Mouse (Mus musculus): Measurements from ENCODE around the gene Rec114. TPM values are rescaled to one million over a fixed set of nuclear protein-coding genes. Genes with fewer than 3 reads are reported as not detected.

Rec114 gene
- polyA plus RNA-seq, 1 experiment from 2014 or later: 1.3 TPM

DNA sequence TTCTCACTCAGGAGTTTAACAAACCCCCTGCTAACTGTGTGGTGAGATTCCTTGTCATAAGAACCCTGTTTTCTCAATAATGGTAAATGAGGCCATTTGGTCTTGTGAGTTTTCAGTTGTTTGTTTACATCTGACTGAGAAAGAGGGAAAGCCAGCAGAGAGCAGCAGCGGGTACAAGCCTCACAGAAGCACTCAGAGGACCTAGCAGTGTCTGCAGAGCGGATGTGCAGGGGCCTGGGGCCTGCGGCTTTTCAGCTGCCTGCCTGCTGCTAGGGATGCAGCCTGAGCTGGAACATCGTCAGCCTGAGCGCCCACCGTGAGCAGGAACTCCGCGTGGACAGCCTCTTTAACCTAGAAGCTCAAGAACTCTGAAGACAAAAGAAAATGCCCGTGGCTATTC lies 77.6 kb downstream of the Rec114 start:
- no peaks in the 10 kb centered on the region for H3K4me1 ChIP-seq (replicated peaks; ENCODE audit: control insufficient read depth, insufficient read depth, low read length)
- no peaks in the 10 kb centered on the region for H3K9me3 ChIP-seq (ENCODE audit: control insufficient read depth, low read length)
- H3K27ac ChIP-seq (ENCODE audit: low read depth, low read length): no peak overlapping the region
- H3K36me3 ChIP-seq (ENCODE audit: control insufficient read depth, insufficient read depth, low read length): no peaks in the 10 kb centered on the region
- ATAC-seq (ENCODE audit: low FRiP score): no peak
- no peak overlapping the region for H3K9ac ChIP-seq (ENCODE audit: low read depth, low read length)
- H3K27me3 ChIP-seq (ENCODE audit: control insufficient read depth, insufficient read depth, low read length): no peaks in the 10 kb centered on the region
- no peak for DNase-seq (ENCODE audit: low spot score)
- 53% methylated on average over 9 of the region's 9 CpGs for WGBS
- H3K4me3 ChIP-seq (ENCODE audit: low read depth, low read length): no peak overlapping the region
- H3K4me2 ChIP-seq (replicated peaks; ENCODE audit: low read depth, low read length): no peak overlapping the region

DNA sequence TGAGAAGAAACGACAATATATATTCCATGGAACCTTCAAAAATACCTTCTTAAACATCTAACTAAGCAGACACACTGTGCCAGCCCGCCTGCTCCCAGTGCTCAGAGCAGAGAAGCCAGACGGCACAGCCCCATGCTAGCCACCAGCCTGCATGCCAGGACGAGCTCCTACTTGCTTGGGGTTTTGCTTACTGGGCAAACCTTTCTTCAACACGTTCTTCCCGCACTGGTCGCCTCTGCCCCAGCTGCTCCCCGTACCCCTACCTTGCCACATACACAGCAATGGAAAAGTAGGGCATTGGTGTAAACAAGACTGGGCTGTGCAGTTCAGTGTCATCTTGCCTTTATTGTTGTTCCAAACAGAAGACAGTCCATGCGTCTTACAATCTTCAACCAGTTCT lies 78.3 kb downstream of the Rec114 start:
- Histone ChIP-seq H3K36me3 (ENCODE audit: control insufficient read depth, insufficient read depth, low read length) (no peaks in the 10 kb centered on the region), H3K4me3 (ENCODE audit: low read depth, low read length) (no peak overlapping the region), H3K4me2 (replicated peaks; ENCODE audit: low read depth, low read length) (no peak overlapping the region), H3K9ac (ENCODE audit: low read depth, low read length) (no peak overlapping the region), H3K4me1 (replicated peaks; ENCODE audit: control insufficient read depth, insufficient read depth, low read length) (no peaks in the 10 kb centered on the region), H3K27ac (ENCODE audit: low read depth, low read length) (no peak overlapping the region), H3K27me3 (ENCODE audit: control insufficient read depth, insufficient read depth, low read length) (no peaks in the 10 kb centered on the region), H3K9me3 (ENCODE audit: control insufficient read depth, low read length) (no peaks in the 10 kb centered on the region)
- DNase-seq (ENCODE audit: low spot score): no peak
- ATAC-seq (ENCODE audit: low FRiP score): no peak
- whole genome bisulfite sequencing: 82% methylated on average over 9 of the region's 9 CpGs

DNA sequence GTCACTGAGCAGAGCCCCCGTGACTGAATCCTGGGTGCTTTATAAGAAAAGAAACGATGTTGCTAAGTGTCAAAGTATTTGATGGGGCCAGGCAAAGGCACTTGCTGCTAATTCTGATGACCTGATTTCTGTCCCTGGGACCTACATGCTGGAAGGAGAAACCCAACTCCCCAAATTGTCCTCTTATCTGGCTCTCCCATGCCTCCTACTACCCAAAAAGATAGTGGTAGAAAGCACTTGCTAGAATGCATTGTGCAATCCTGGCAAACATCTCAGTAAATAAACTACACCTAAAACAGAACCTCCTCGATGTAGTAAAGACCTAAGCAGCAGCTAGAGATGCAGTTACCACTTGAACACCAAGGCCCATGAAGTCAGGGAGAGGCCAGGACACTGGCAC lies 81.0 kb downstream of the Rec114 start:
- no peaks in the 10 kb centered on the region for H3K4me1 ChIP-seq (replicated peaks; ENCODE audit: control insufficient read depth, insufficient read depth, low read length)
- no peak overlapping the region for H3K9ac ChIP-seq (ENCODE audit: low read depth, low read length)
- ATAC-seq (ENCODE audit: low FRiP score) (no peak), DNase-seq (ENCODE audit: low spot score) (no peak)
- no peak overlapping the region for H3K4me3 ChIP-seq (ENCODE audit: low read depth, low read length)
- H3K4me2 ChIP-seq (replicated peaks; ENCODE audit: low read depth, low read length): no peak overlapping the region
- WGBS: 87% methylated on average over 3 of the region's 3 CpGs
- H3K9me3 ChIP-seq (ENCODE audit: control insufficient read depth, low read length): no peaks in the 10 kb centered on the region
- no peaks in the 10 kb centered on the region for H3K27me3 ChIP-seq (ENCODE audit: control insufficient read depth, insufficient read depth, low read length)
- H3K36me3 ChIP-seq (ENCODE audit: control insufficient read depth, insufficient read depth, low read length): no peaks in the 10 kb centered on the region
- H3K27ac ChIP-seq (ENCODE audit: low read depth, low read length): no peak overlapping the region

DNA sequence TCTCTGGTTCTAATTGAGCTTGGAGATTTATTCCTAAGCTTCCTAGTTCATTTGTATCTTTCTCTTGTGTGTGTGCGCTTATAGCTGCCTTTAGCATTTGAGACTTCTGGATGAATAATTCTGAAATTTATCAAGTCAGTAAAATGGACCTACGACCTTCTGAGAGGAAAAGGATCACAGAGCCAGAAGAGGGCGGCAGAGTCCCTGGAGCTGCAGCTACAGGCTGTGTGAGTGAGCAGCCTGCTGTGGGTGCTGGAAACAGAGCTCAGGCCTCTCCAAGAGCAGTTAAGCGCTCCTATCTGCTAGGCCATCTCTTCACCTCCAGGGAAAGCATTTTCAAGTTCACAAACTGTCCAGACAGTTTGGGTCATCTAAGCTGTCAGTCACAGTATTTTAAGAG lies 81.8 kb downstream of the Rec114 start:
- 92% methylated on average over 4 of the region's 4 CpGs for WGBS
- Histone ChIP-seq H3K4me1 (replicated peaks; ENCODE audit: control insufficient read depth, insufficient read depth, low read length) (no peaks in the 10 kb centered on the region), H3K4me2 (replicated peaks; ENCODE audit: low read depth, low read length) (no peak overlapping the region), H3K4me3 (ENCODE audit: low read depth, low read length) (no peak overlapping the region), H3K27ac (ENCODE audit: low read depth, low read length) (no peak overlapping the region), H3K36me3 (ENCODE audit: control insufficient read depth, insufficient read depth, low read length) (no peaks in the 10 kb centered on the region), H3K9me3 (ENCODE audit: control insufficient read depth, low read length) (no peaks in the 10 kb centered on the region), H3K27me3 (ENCODE audit: control insufficient read depth, insufficient read depth, low read length) (no peaks in the 10 kb centered on the region), H3K9ac (ENCODE audit: low read depth, low read length) (no peak overlapping the region)
- DNase-seq (ENCODE audit: low spot score): no peak
- ATAC-seq (ENCODE audit: low FRiP score): no peak

DNA sequence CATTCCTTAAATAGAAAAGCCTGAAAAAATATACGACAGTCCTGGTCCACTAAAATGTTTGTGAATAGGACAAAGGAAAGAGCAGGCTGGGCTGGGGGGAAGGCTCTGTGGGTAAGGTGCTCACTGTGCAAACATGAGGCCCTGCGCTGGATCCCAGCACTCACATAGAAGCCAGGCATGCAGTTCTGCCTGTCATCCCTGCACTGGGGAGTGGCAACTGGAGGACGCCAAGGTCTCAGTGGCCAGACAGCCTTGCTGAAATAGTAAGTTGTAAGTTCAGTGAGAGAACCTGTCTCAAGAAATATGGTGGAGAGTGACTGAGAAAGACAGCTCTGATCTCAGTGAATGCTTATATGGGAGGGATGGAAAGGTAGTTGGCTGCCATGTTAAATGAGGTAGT lies 83.1 kb downstream of the Rec114 start:
- ATAC-seq (ENCODE audit: low FRiP score) (no peak), DNase-seq (ENCODE audit: low spot score) (no peak)
- Histone ChIP-seq H3K27ac (ENCODE audit: low read depth, low read length) (no peak overlapping the region), H3K4me2 (replicated peaks; ENCODE audit: low read depth, low read length) (no peak overlapping the region), H3K27me3 (ENCODE audit: control insufficient read depth, insufficient read depth, low read length) (no peaks in the 10 kb centered on the region), H3K36me3 (ENCODE audit: control insufficient read depth, insufficient read depth, low read length) (no peaks in the 10 kb centered on the region), H3K9ac (ENCODE audit: low read depth, low read length) (no peak overlapping the region), H3K4me3 (ENCODE audit: low read depth, low read length) (no peak overlapping the region), H3K4me1 (replicated peaks; ENCODE audit: control insufficient read depth, insufficient read depth, low read length) (no peaks in the 10 kb centered on the region), H3K9me3 (ENCODE audit: control insufficient read depth, low read length) (no peaks in the 10 kb centered on the region)
- 89% methylated on average over 3 of the region's 3 CpGs for WGBS

DNA sequence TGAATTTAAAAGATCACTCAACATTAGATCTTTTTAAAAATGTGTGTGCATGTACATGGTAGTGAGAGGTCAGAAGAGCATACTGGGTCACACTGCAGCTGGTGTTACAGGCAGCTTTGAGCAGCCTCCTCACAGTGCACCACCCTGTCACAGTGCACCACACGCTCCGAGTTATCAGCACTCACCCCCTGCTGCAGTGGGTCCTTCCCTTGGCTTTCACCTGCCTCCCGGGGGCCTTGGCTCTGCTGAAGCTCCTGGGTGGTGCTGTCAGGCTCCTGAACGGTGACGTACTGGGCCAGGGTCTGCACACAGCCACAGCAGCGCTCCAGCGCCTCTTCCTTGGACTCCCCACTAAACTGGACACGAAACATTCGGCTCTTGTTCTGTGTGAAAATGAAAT lies 83.8 kb downstream of the Rec114 start:
- Histone ChIP-seq H3K36me3 (ENCODE audit: control insufficient read depth, insufficient read depth, low read length) (no peaks in the 10 kb centered on the region), H3K27ac (ENCODE audit: low read depth, low read length) (no peak overlapping the region), H3K4me2 (replicated peaks; ENCODE audit: low read depth, low read length) (no peak overlapping the region), H3K9me3 (ENCODE audit: control insufficient read depth, low read length) (no peaks in the 10 kb centered on the region), H3K27me3 (ENCODE audit: control insufficient read depth, insufficient read depth, low read length) (no peaks in the 10 kb centered on the region), H3K9ac (ENCODE audit: low read depth, low read length) (no peak overlapping the region), H3K4me1 (replicated peaks; ENCODE audit: control insufficient read depth, insufficient read depth, low read length) (no peaks in the 10 kb centered on the region), H3K4me3 (ENCODE audit: low read depth, low read length) (no peak overlapping the region)
- DNase-seq (ENCODE audit: low spot score): no peak
- ATAC-seq (ENCODE audit: low FRiP score): no peak
- 86% methylated on average over 9 of the region's 9 CpGs for WGBS

DNA sequence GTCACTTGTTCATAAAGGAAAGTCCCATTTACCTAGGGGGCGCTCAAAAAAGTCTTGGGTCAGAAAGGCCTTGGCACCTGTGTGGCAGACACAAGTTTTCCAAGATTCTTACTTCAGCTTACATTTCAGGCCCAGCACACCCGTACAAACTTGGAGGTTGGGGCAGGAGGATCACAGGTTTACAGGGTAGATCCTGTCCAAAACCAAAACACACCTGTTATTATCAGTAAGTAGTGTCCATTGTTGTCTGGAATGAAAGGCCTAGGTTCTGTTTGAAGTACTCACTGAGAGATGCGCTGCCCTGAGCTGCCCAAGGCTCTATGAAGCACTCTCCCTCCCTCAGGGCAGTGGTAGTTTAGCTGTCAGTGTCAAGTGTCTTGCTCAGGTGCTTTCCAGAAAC lies 84.4 kb downstream of the Rec114 start:
- H3K27ac ChIP-seq (ENCODE audit: low read depth, low read length): no peak overlapping the region
- H3K4me3 ChIP-seq (ENCODE audit: low read depth, low read length): no peak overlapping the region
- no peak for DNase-seq (ENCODE audit: low spot score)
- ATAC-seq (ENCODE audit: low FRiP score): no peak
- H3K9me3 ChIP-seq (ENCODE audit: control insufficient read depth, low read length): no peaks in the 10 kb centered on the region
- WGBS: 92% methylated on average over 3 of the region's 3 CpGs
- no peaks in the 10 kb centered on the region for H3K36me3 ChIP-seq (ENCODE audit: control insufficient read depth, insufficient read depth, low read length)
- H3K4me1 ChIP-seq (replicated peaks; ENCODE audit: control insufficient read depth, insufficient read depth, low read length): no peaks in the 10 kb centered on the region
- H3K4me2 ChIP-seq (replicated peaks; ENCODE audit: low read depth, low read length): no peak overlapping the region
- H3K9ac ChIP-seq (ENCODE audit: low read depth, low read length): no peak overlapping the region
- no peaks in the 10 kb centered on the region for H3K27me3 ChIP-seq (ENCODE audit: control insufficient read depth, insufficient read depth, low read length)

DNA sequence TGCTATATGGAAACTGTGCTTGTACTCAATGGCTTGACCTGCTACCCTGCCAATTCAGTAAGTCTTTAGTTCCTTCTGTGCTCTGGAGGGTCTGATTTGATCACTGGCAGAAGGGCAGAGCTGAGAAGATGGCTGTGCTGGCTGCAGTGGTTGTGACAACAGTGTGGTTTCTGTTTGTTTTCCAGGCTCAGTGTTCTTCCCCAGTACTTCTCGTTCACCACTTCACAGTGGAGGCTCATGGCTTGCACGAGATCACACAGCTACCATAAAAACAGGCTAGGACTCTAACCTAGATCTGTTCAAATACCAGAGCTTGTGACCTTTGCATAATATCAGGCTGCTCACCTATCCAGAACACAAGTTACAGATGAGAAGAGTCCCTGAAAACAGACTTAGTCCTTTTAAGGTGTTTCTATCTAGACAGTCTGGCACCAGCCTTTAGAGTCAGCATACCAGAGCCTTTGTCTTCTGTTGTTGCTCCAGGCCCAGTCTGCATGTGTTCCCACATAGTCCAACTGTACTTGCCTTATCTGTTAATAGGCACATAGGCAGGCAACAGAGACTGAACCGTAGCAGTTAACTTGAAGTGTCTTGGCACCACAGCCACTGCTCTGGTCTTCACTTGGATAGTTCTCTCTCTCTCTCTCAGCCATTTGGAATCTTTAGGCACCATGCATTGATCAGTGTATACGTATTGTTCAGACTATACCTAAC lies 85.0 kb downstream of the Rec114 start:
- no peaks in the 10 kb centered on the region for H3K4me1 ChIP-seq (replicated peaks; ENCODE audit: control insufficient read depth, insufficient read depth, low read length)
- no peak overlapping the region for H3K9ac ChIP-seq (ENCODE audit: low read depth, low read length)
- ATAC-seq (ENCODE audit: low FRiP score) (no peak), DNase-seq (ENCODE audit: low spot score) (no peak)
- H3K27ac ChIP-seq (ENCODE audit: low read depth, low read length): no peak overlapping the region
- H3K4me3 ChIP-seq (ENCODE audit: low read depth, low read length): no peak overlapping the region
- H3K27me3 ChIP-seq (ENCODE audit: control insufficient read depth, insufficient read depth, low read length): no peaks in the 10 kb centered on the region
- no peak overlapping the region for H3K4me2 ChIP-seq (replicated peaks; ENCODE audit: low read depth, low read length)
- H3K9me3 ChIP-seq (ENCODE audit: control insufficient read depth, low read length): no peaks in the 10 kb centered on the region
- H3K36me3 ChIP-seq (ENCODE audit: control insufficient read depth, insufficient read depth, low read length): no peaks in the 10 kb centered on the region
- 87% methylated on average over 4 of the region's 4 CpGs for WGBS

DNA sequence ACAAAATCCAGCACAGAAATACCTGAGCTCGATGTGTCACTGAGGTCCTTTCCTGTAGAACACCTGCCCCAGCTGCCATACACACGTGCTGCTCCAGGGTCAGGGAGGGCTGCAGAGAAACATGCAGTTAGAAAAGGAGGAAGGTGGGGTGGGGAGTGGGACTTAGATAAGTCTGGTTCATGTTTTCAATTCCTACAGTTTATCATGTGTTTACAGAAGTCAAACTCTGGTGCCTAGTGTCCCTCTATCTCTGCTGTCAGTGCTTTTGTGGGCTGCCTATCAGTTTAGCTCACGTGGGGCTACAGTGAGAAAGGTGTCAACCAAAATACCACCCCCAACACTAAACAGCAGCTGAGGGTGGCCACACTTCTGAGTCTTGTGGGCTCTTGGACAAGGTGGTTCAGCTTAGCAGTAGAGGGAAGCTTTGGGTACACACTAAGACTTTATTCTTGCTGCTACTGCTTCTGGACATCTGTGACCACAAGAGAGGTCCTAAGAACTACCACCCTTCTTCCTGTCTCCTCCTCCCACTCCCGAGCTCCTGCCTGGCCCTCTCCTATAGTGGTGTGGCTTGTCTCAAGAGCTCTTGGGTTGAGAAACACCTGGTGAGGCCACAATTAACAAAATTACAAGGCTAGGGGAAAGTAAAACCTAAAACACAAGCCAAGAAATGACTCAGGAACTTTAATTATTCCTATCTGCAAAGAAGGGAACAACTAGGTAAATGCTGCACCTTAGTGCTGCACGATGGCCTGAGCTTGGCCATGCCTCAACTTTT lies 85.8 kb downstream of the Rec114 start:
- no peaks in the 10 kb centered on the region for H3K36me3 ChIP-seq (ENCODE audit: control insufficient read depth, insufficient read depth, low read length)
- ATAC-seq (ENCODE audit: low FRiP score): no peak
- H3K27me3 ChIP-seq (ENCODE audit: control insufficient read depth, insufficient read depth, low read length): no peaks in the 10 kb centered on the region
- no peaks in the 10 kb centered on the region for H3K9me3 ChIP-seq (ENCODE audit: control insufficient read depth, low read length)
- no peak overlapping the region for H3K9ac ChIP-seq (ENCODE audit: low read depth, low read length)
- DNase-seq (ENCODE audit: low spot score): no peak
- WGBS: 89% methylated on average over 5 of the region's 5 CpGs
- H3K4me2 ChIP-seq (replicated peaks; ENCODE audit: low read depth, low read length): no peak overlapping the region
- no peaks in the 10 kb centered on the region for H3K4me1 ChIP-seq (replicated peaks; ENCODE audit: control insufficient read depth, insufficient read depth, low read length)
- no peak overlapping the region for H3K4me3 ChIP-seq (ENCODE audit: low read depth, low read length)
- no peak overlapping the region for H3K27ac ChIP-seq (ENCODE audit: low read depth, low read length)

Data from hindbrain, embryonic 11.5 days (tissue).